Mouse (Mus musculus) limb, embryonic 13.5 days (tissue): ENCODE data around the gene Esam. TPM values are rescaled to one million over a fixed set of nuclear protein-coding genes. Genes with fewer than 3 reads are reported as not detected.

Source experiments
- ATAC-seq: fragments of 200-750 bp; cut with Nextera tagmentation; 2 replicates; pipeline ENCODE4 v1.8.0; 2017; ENCODE audit warnings: low read depth, moderate number of reproducible peaks, moderate TSS enrichment; ENCODE audit not compliant: low FRiP score
- H3K27ac ChIP-seq: fragments of 300-500 bp; sonication (generic); 2 replicates; pipeline ENCODE4 v1.5.1; 2015; ENCODE audit warnings: inconsistent platforms, mild to moderate bottlenecking, moderate library complexity
- H3K27me3 ChIP-seq: fragments of 300-500 bp; sonication (generic); 2 replicates; pipeline ENCODE4 v1.6.1; 2015; ENCODE audit warnings: mild to moderate bottlenecking, inconsistent platforms
- H3K36me3 ChIP-seq: fragments of 300-500 bp; sonication (generic); 2 replicates; pipeline ENCODE4 v1.6.1; 2015; ENCODE audit warnings: inconsistent platforms, mild to moderate bottlenecking, moderate library complexity
- H3K4me1 ChIP-seq: fragments of 300-500 bp; sonication (generic); 2 replicates; pipeline ENCODE4 v1.6.1; 2015; ENCODE audit warnings: inconsistent platforms
- H3K4me2 ChIP-seq: fragments of 300-500 bp; sonication (generic); replicated peaks from 2 replicates; pipeline ENCODE4 v1.6.1; 2015; ENCODE audit warnings: inconsistent platforms, mild to moderate bottlenecking, moderate library complexity
- H3K4me3 ChIP-seq: fragments of 300-500 bp; sonication (generic); 2 replicates; pipeline ENCODE4 v1.5.1; 2015; ENCODE audit warnings: moderate library complexity, mild to moderate bottlenecking, inconsistent platforms
- H3K9ac ChIP-seq: fragments of 300-500 bp; sonication (generic); 2 replicates; pipeline ENCODE4 v1.6.1; 2015; ENCODE audit warnings: mild to moderate bottlenecking, inconsistent platforms
- H3K9me3 ChIP-seq: fragments of 300-500 bp; sonication (generic); 2 replicates; pipeline ENCODE4 v1.6.1; 2016; ENCODE audit warnings: inconsistent platforms
- WGBS: fragments of 180-500 bp; shearing (Covaris S2); methylation state at CpG from one replicate; pipeline ENCODE4 v1.1.7; 2015; 5-methylcytosine and 5-hydroxymethylcytosine counted together
- polyA plus RNA-seq: library from polyadenylated mRNA; unstranded; fragments of >200 nt; fragmentation: Nextera tagmentation; extraction: Ambion mirVana; gene quantifications from 2 replicates; pipeline ENCODE4 v1.2.1, GENCODE M21; 2015

The Esam gene
- polyA plus RNA-seq, 1 experiment from 2014 or later = 39.3 TPM

- ATAC-seq = no peak
- 87% methylated on average over 3 of the region's 3 CpGs for WGBS
- Histone ChIP-seq H3K9me3 (no peaks in the 10 kb centered on the region), H3K27me3 (no peaks in the 10 kb centered on the region), H3K4me2 (no peak overlapping the region), H3K27ac (no peak overlapping the region), H3K9ac (no peak overlapping the region), H3K36me3 (peaks cover 13% of the 10 kb centered on the region), H3K4me1 (peaks cover 22% of the 10 kb centered on the region), H3K4me3 (no peak overlapping the region)
Measured at GRCm38 (mm10) chr9:37514456-37514855, 13.4 kb upstream of the Esam start.

GRCm38 (mm10) chr9:37517467-37517866 lies 10.4 kb upstream of the Esam start:
- H3K9me3 ChIP-seq = no peaks in the 10 kb centered on the region
- H3K36me3 ChIP-seq = peaks cover 40% of the 10 kb centered on the region
- no peak overlapping the region for H3K4me2 ChIP-seq
- no peak for ATAC-seq
- no peak overlapping the region for H3K9ac ChIP-seq
- 89% methylated on average over 1 of the region's 1 CpGs for WGBS
- H3K4me1 ChIP-seq = peaks cover 22% of the 10 kb centered on the region
- H3K4me3 ChIP-seq = no peak overlapping the region
- H3K27me3 ChIP-seq = no peaks in the 10 kb centered on the region
- no peak overlapping the region for H3K27ac ChIP-seq

DNA sequence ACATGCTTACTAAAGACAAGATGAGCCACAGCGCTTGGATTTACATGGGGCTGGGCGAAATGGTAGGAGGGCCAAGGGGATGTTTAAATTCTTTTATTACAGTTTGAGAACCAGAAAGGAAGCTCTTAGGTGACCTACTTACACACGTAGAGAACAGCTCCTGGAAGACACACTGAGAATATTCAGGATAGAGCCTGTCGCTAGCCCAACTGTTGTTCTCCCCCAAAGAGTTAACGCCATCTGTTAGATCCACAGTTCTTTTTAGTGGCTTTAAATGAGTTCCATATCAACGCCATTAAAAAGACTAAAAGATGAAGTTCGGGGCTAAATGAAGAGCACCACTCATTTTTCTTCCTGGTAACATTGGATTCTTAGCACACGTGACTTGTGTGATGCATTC lies 8.9 kb upstream of the Esam start:
- WGBS = 84% methylated on average over 8 of the region's 8 CpGs
- Histone ChIP-seq H3K4me1 (peaks cover 18% of the 10 kb centered on the region), H3K9ac (no peak overlapping the region), H3K27me3 (no peaks in the 10 kb centered on the region), H3K4me3 (no peak overlapping the region), H3K9me3 (no peaks in the 10 kb centered on the region), H3K4me2 (no peak overlapping the region), H3K27ac (no peak overlapping the region), H3K36me3 (peaks cover 51% of the 10 kb centered on the region)
- no peak for ATAC-seq

DNA sequence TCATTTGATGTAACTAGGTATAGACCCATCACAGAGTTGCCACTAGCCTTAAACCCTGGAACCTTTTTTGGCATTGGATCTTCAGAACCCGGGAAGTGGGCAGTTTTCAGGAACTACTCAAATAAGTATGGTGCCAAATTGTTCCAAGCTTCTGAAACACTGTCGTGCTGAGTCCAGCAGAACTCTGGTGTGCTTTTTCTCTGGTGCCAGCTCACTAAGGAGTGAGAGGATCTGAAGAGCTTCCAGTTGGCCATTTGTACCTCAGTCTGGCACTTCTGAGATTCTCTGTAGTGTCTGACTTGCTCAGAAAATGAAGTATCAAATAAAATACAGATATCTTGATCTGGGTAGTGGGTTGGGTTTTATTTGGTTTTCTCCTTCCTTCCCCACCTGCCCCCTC lies 7.9 kb upstream of the Esam start:
- Histone ChIP-seq H3K9ac (no peak overlapping the region), H3K36me3 (peaks cover 52% of the 10 kb centered on the region), H3K4me1 (peaks cover 9% of the 10 kb centered on the region), H3K4me2 (no peak overlapping the region), H3K27ac (no peak overlapping the region), H3K9me3 (no peaks in the 10 kb centered on the region), H3K27me3 (no peaks in the 10 kb centered on the region), H3K4me3 (no peak overlapping the region)
- WGBS = 91% methylated on average over 2 of the region's 2 CpGs
- no peak for ATAC-seq

DNA sequence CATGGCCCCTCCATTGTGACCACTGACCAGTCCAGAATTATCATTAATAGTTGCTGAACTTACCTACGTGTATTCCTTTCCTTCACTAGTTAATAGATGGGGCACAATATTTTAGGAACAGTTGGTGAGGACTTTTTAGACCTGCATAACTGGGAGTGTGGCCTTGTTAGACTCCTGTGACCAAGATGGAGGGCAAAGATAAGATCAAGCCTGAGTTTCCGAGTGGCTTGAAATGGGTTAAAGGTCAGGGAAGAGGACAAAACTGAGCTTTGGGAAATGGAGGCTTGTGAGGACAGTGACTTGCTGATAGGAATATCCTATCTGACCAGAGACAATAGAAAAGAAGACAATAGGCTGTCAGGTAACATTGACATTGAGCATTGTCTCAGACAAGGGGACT lies 2.4 kb upstream of the Esam start:
- ATAC-seq = no peak
- peaks cover 53% of the 10 kb centered on the region for H3K27me3 ChIP-seq

GRCm38 (mm10) chr9:37526443-37527395 lies 1.2 kb upstream of the Esam start:
- H3K4me1 ChIP-seq = peaks cover 34% of the 10 kb centered on the region
- H3K9ac ChIP-seq = no peak overlapping the region
- peak overlapping the region; percentile 37 for H3K4me2 ChIP-seq
- peaks cover 65% of the 10 kb centered on the region for H3K27me3 ChIP-seq
- 24% methylated on average over 21 of the region's 21 CpGs for WGBS
- H3K9me3 ChIP-seq = no peaks in the 10 kb centered on the region
- H3K27ac ChIP-seq = no peak overlapping the region
- H3K36me3 ChIP-seq = peaks cover 33% of the 10 kb centered on the region
- ATAC-seq = 0 out of 2 replicates have a peak, but pooled peaks have one; percentile 21
- 0 out of 2 replicates have a peak overlapping the region, but pooled peaks have one; percentile 37 for H3K4me3 ChIP-seq

More for the DNA sequence above, 2.4 kb upstream of the Esam start:
- H3K27ac ChIP-seq = no peak overlapping the region
- peaks cover 24% of the 10 kb centered on the region for H3K4me1 ChIP-seq
- peaks cover 43% of the 10 kb centered on the region for H3K36me3 ChIP-seq
- H3K4me3 ChIP-seq = no peak overlapping the region
- H3K9ac ChIP-seq = no peak overlapping the region
- H3K9me3 ChIP-seq = no peaks in the 10 kb centered on the region
- 83% methylated on average over 2 of the region's 2 CpGs for WGBS
- H3K4me2 ChIP-seq = no peak overlapping the region

DNA sequence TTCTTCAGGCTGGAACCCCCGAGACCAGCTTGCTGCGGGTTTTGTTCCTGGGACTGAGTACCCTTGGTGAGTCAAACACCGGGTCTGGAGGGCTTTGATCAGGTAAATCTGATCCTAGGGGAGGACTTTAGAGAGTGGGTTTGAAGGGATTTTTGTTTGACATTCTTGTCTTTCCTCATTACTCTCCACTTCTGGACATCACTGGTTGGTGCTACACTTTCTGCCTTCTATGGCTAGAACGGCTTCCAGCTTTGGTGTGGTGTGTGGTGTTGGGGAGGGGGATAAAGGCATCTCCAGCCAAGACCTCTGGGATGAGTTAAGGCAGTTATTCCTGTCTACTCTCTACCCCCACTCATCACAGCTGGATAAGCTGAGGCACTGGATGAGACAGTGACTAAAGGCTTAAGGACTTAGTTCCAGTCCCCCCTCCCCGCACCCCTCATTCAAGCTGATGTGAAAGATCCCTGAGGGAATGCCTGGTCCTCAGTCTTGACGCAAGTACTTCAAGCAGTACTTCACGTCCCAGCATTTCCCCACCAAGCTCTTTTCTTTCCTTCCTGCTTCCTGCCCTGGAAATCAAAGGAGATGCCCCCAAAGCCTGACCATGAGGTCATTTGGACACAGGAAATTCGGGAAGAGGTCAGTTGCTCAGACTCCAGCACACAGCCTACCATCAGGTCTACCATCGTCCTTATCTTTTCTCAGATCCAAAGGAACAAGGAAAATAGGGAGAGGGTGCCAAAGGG lies 520 bp downstream of the Esam start:
- Histone ChIP-seq H3K9me3 (no peaks in the 10 kb centered on the region), H3K36me3 (peaks cover 16% of the 10 kb centered on the region), H3K9ac (no peak overlapping the region), H3K4me2 (no peak overlapping the region), H3K27ac (0 out of 2 replicates have a peak overlapping the region, but pooled peaks have one; percentile 28), H3K4me3 (peak overlapping the region; percentile 37), H3K27me3 (peaks cover 80% of the 10 kb centered on the region), H3K4me1 (peaks cover 34% of the 10 kb centered on the region)
- no peak for ATAC-seq
- 26% methylated on average over 9 of the region's 9 CpGs for WGBS

DNA sequence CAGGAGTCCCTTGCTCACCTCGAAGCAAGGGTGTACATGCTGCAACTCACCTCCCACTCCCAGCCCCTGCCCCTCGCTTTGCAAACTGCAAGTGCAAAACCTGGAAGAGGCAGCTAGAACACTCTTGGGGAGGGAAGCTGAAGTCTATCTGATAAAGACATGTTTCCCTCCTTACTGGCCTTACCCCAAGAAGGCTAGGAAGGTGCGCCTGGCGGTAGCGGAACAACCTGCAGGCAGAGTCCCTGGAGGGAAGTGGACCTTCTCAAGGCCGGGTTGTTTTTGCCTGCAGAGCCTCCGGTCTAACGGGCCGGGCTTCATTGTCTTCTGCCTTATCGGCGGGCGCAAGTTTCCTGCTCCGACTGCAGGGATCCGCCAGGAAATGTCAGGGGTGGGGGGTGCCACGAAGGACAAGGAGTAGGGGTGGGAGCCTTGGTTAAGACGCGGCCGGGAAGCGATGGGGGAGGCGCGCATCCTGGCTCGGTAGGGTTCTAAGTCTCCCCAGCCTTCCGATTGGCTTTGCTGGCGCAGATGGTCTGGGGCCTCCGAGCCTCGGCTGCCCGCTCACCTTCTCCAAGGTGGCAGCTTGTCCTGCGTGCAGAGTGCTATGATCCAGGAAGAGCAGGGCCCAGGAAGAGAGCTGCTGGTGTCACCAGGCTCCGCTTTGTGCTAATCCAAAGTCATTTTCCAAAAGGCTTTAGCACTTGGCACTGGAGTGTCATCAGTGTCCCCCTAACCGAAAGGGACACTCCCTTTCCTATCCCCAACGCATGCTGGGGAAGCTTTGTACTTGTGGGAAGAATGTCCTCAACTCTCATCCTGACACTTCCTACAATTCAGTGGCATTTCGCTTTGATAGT lies 2.4 kb downstream of the Esam start:
- 0 out of 2 replicates have a peak, but pooled peaks have one; percentile 1 for ATAC-seq
- H3K27ac ChIP-seq = peak overlapping the region; percentile 33; the same call in 1 of the 2 replicates
- 1% methylated on average over 32 of the region's 32 CpGs for WGBS

GRCm38 (mm10) chr9:37530888-37531705 lies 3.2 kb downstream of the Esam start:
- peak overlapping the region; percentile 56 for H3K9ac ChIP-seq
- ATAC-seq = no peak
- H3K4me1 ChIP-seq = peaks cover 34% of the 10 kb centered on the region
- 1% methylated on average over 31 of the region's 31 CpGs for WGBS
- peak overlapping the region; percentile 10; the same call in 1 of the 2 replicates for H3K27ac ChIP-seq
- peaks cover 5% of the 10 kb centered on the region for H3K36me3 ChIP-seq
- H3K27me3 ChIP-seq = peaks cover 88% of the 10 kb centered on the region
- peak overlapping the region; percentile 66 for H3K4me2 ChIP-seq
- H3K4me3 ChIP-seq = peak overlapping the region; percentile 37
- no peaks in the 10 kb centered on the region for H3K9me3 ChIP-seq

More for the DNA sequence above, 2.4 kb downstream of the Esam start:
- peaks cover 12% of the 10 kb centered on the region for H3K36me3 ChIP-seq
- peak overlapping the region; percentile 56 for H3K9ac ChIP-seq
- peaks cover 34% of the 10 kb centered on the region for H3K4me1 ChIP-seq
- peak overlapping the region; percentile 37 for H3K4me3 ChIP-seq
- H3K4me2 ChIP-seq = peak overlapping the region; percentile 66
- H3K9me3 ChIP-seq = no peaks in the 10 kb centered on the region
- H3K27me3 ChIP-seq = peaks cover 93% of the 10 kb centered on the region

DNA sequence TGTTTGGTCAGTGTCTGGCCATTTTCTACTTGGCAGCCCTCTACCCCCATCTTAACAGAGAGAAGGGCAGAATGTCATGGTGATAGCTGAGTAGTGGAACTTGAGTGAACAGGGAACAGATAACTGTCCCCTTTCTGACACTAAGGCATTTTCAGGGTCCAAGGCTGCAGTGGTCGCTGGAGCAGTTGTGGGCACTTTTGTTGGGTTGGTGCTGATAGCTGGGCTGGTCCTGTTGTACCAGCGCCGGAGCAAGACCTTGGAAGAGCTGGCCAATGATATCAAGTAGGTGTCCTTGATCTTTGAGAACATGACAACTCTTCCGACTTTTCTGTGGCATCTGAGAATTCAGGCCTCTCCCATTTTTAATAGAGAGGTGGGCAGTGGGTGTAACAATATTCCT lies 9.0 kb downstream of the Esam start:
- Histone ChIP-seq H3K4me3 (no peak overlapping the region), H3K36me3 (no peaks in the 10 kb centered on the region), H3K4me1 (peaks cover 9% of the 10 kb centered on the region), H3K9me3 (no peaks in the 10 kb centered on the region), H3K9ac (no peak overlapping the region), H3K4me2 (no peak overlapping the region), H3K27ac (no peak overlapping the region), H3K27me3 (peaks cover 75% of the 10 kb centered on the region)
- ATAC-seq = no peak
- WGBS = 85% methylated on average over 4 of the region's 4 CpGs
